In the genomic region with DNA sequence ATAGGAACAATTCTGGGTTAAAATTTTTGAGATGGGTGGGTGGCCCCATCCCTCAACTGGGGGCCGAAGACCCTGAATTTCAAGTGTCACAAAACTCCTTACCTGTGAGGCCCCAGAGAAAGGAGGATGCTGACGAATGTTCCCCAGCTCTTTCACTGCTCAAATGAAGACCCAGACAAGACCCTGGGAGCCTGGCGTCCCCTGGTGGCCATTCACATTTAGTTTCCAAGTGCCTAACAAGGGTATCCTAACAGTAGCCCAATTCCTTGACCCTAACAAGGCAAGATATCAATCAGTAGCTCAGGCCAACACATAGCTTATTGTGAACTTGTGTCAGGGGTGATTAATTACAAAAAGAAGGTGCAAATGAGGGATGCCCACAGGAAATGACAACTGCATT, we compare ENCODE assay signal across 8 mouse cellular contexts.
DNase-seq lines count a peak whose midpoint lies in the region; ATAC-seq and TF ChIP-seq lines count a peak whose summit lies in the region.

No protein-coding gene starts in this region.

- no peak for ATAC-seq in forebrain, embryonic 11.5 days (replicated peaks; ENCODE audit: low FRiP score)
- ATAC-seq in forebrain, embryonic 16.5 days, result no peak
- no peak for ATAC-seq in lung, postnatal 0 days

- DNase-seq in forebrain, embryonic 11.5 days (ENCODE audit: low spot score), result peak; percentile 65
- peak; percentile 15 for DNase-seq in ovary, postnatal 10 days (ENCODE audit: low spot score)
- no peak for DNase-seq in ovary, adult 18-20 months (ENCODE audit: low spot score)
- DNase-seq in cerebellum, adult 2 months, result peak; percentile 31 to 46
- DNase-seq in gastrocnemius, postnatal 14 days, result peak; percentile 47
- peak; percentile 13 for DNase-seq in lung, postnatal 0 days (ENCODE audit: low spot score)
- DNase-seq in urinary bladder, adult 18-20 months (ENCODE audit: low spot score in 2 of 2), result no peak

- peak; percentile 73; the same call in 1 of the 2 replicates for TF ChIP-seq CTCF in cerebellum, adult 2 months (IDR thresholded peaks at IDR 0.05; ENCODE audit: borderline replicate concordance, insufficient read depth, low read depth, low read length)
- TF ChIP-seq CTCF in lung, postnatal 0 days (IDR thresholded peaks at IDR 0.05), result peak; percentile 80

- no peaks in the 10 kb centered on the region for H3K36me3 ChIP-seq in forebrain, embryonic 11.5 days (ENCODE audit: control insufficient read depth, insufficient read depth, low read length)
- H3K36me3 ChIP-seq in forebrain, embryonic 16.5 days (ENCODE audit: control insufficient read depth, insufficient read depth), result no peaks in the 10 kb centered on the region
- H3K36me3 ChIP-seq in lung, postnatal 0 days (ENCODE audit: insufficient read depth, low read length), result no peaks in the 10 kb centered on the region

- intact Hi-C loops in gastrocnemius, postnatal 14 days (cut with DNase I; ENCODE audit: low total_unique reads), result loop anchor here (5.0 kb wide), 1 partner anchor 760 kb away; no protein-coding TSS in a partner anchor

- no peak for TF ChIP-seq EP300 in lung, postnatal 0 days (IDR thresholded peaks at IDR 0.05)

- no peak overlapping the region for H3K4me3 ChIP-seq in forebrain, embryonic 11.5 days (ENCODE audit: low read depth, low read length)
- H3K4me3 ChIP-seq in forebrain, embryonic 16.5 days (replicated peaks; ENCODE audit: low read length), result no peak overlapping the region
- H3K4me3 ChIP-seq in cerebellum, adult 2 months (replicated peaks; ENCODE audit: insufficient read depth, low read depth, low read length), result no peak overlapping the region
- H3K4me3 ChIP-seq in lung, postnatal 0 days (ENCODE audit: low read depth, low read length), result no peak overlapping the region

- WGBS in forebrain, embryonic 11.5 days, result 28% methylated on average over 3 of the region's 3 CpGs
- WGBS in forebrain, embryonic 16.5 days, result 28% methylated on average over 3 of the region's 3 CpGs
- WGBS in cerebellum, adult 2 months, result 35% methylated on average over 3 of the region's 3 CpGs
- 27% methylated on average over 3 of the region's 3 CpGs for WGBS in lung, postnatal 0 days

- no peak overlapping the region for H3K4me2 ChIP-seq in forebrain, embryonic 11.5 days (ENCODE audit: low read depth, low read length, severe bottlenecking)
- H3K4me2 ChIP-seq in forebrain, embryonic 16.5 days (ENCODE audit: low read length), result no peak overlapping the region
- H3K4me2 ChIP-seq in lung, postnatal 0 days (replicated peaks; ENCODE audit: low read depth, low read length), result no peak overlapping the region

- no peaks in the 10 kb centered on the region for H3K27me3 ChIP-seq in forebrain, embryonic 11.5 days (ENCODE audit: control insufficient read depth, insufficient read depth, low read length)
- H3K27me3 ChIP-seq in forebrain, embryonic 16.5 days (replicated peaks; ENCODE audit: control insufficient read depth, insufficient read depth, low read length), result no peaks in the 10 kb centered on the region
- H3K27me3 ChIP-seq in cerebellum, adult 2 months (ENCODE audit: control insufficient read depth, insufficient read depth, low read length), result no peaks in the 10 kb centered on the region
- H3K27me3 ChIP-seq in lung, postnatal 0 days (replicated peaks; ENCODE audit: insufficient read depth, low read length), result no peaks in the 10 kb centered on the region

- no peak for TF ChIP-seq POLR2A in cerebellum, adult 2 months (IDR thresholded peaks at IDR 0.05; ENCODE audit: borderline replicate concordance, insufficient read depth, low read length)

- no peak overlapping the region for H3K9ac ChIP-seq in forebrain, embryonic 11.5 days (ENCODE audit: low read length)
- no peak overlapping the region for H3K9ac ChIP-seq in forebrain, embryonic 16.5 days (replicated peaks; ENCODE audit: low read depth, low read length)
- H3K9ac ChIP-seq in lung, postnatal 0 days (replicated peaks; ENCODE audit: low read depth), result no peak overlapping the region

- no peak overlapping the region for H3K27ac ChIP-seq in forebrain, embryonic 11.5 days (ENCODE audit: low read depth, low read length)
- no peak overlapping the region for H3K27ac ChIP-seq in forebrain, embryonic 16.5 days (ENCODE audit: low read length)
- no peak overlapping the region for H3K27ac ChIP-seq in cerebellum, adult 2 months (ENCODE audit: insufficient read depth, low read length)
- H3K27ac ChIP-seq in lung, postnatal 0 days (ENCODE audit: low read length), result no peak overlapping the region

- no peaks in the 10 kb centered on the region; the same call in 1 of the 2 replicates for H3K4me1 ChIP-seq in forebrain, embryonic 11.5 days (replicated peaks; ENCODE audit: control insufficient read depth, insufficient read depth, low read length)
- peaks cover 11% of the 10 kb centered on the region for H3K4me1 ChIP-seq in forebrain, embryonic 16.5 days (replicated peaks; ENCODE audit: control insufficient read depth, insufficient read depth, low read length)
- no peaks in the 10 kb centered on the region for H3K4me1 ChIP-seq in cerebellum, adult 2 months (ENCODE audit: control insufficient read depth, insufficient read depth, low read length)
- no peaks in the 10 kb centered on the region for H3K4me1 ChIP-seq in lung, postnatal 0 days (ENCODE audit: insufficient read depth, low read depth, low read length)

- H3K9me3 ChIP-seq in forebrain, embryonic 11.5 days (ENCODE audit: control insufficient read depth, low read length), result no peaks in the 10 kb centered on the region
- no peaks in the 10 kb centered on the region for H3K9me3 ChIP-seq in forebrain, embryonic 16.5 days (ENCODE audit: control insufficient read depth, low read length)
- H3K9me3 ChIP-seq in lung, postnatal 0 days (ENCODE audit: low read length), result no peaks in the 10 kb centered on the region

Comparison
In these comparisons a context has a peak if more than half of its experiments do, and no peak if none do; other contexts are left out.
1. DNase-seq: peak in forebrain, embryonic 11.5 days (single experiment), ovary, postnatal 10 days (single experiment), cerebellum, adult 2 months (2 of 2), gastrocnemius, postnatal 14 days (single experiment) and lung, postnatal 0 days (single experiment); none in ovary, adult 18-20 months (single experiment) and urinary bladder, adult 18-20 months (0 of 2).